Mouse (Mus musculus) heart, embryonic 13.5 days (tissue): ENCODE measurements around the gene Acox2. TPM values are rescaled to one million over a fixed set of nuclear protein-coding genes. Genes with fewer than 3 reads are reported as not detected.
A peak's percentile ranks its signal among the peaks of the same experiment; 100 is the strongest.
"Not testable (repeated sequence)": the region's sequence is repeated elsewhere in the genome, so short reads cannot be mapped to it uniquely, and the experiment has no call there.

Source experiments
- ATAC-seq: fragments of 200-750 bp; cut with Nextera tagmentation; 2 replicates; pipeline ENCODE4 v1.8.0; 2017; ENCODE audit warnings: moderate TSS enrichment; ENCODE audit not compliant: insufficient number of reproducible peaks, low FRiP score, low TSS enrichment; ENCODE audit errors: extremely low read depth
- H3K27ac ChIP-seq: fragments of 300-500 bp; sonication (generic); replicated peaks from 2 replicates; pipeline ENCODE4 v1.5.1; 2015; ENCODE audit warnings: moderate library complexity, mild to moderate bottlenecking, inconsistent platforms
- H3K27me3 ChIP-seq: fragments of 300-500 bp; sonication (generic); replicated peaks from 2 replicates; pipeline ENCODE4 v1.6.1; 2015; ENCODE audit warnings: mild to moderate bottlenecking, inconsistent platforms
- H3K36me3 ChIP-seq: fragments of 300-500 bp; sonication (generic); 2 replicates; pipeline ENCODE4 v1.6.1; 2015; ENCODE audit warnings: mild to moderate bottlenecking, inconsistent platforms
- H3K4me1 ChIP-seq: fragments of 300-500 bp; sonication (generic); 2 replicates; pipeline ENCODE4 v1.6.1; 2015; ENCODE audit warnings: inconsistent platforms
- H3K4me2 ChIP-seq: fragments of 300-500 bp; sonication (generic); 2 replicates; pipeline ENCODE4 v1.6.1; 2015; ENCODE audit warnings: inconsistent platforms, mild to moderate bottlenecking, moderate library complexity
- H3K4me3 ChIP-seq: fragments of 300-500 bp; sonication (generic); 2 replicates; pipeline ENCODE4 v1.5.1; 2015; ENCODE audit warnings: moderate library complexity, mild to moderate bottlenecking, inconsistent platforms
- H3K9ac ChIP-seq: fragments of 300-500 bp; sonication (generic); 2 replicates; pipeline ENCODE4 v1.6.1; 2015; ENCODE audit warnings: inconsistent platforms, mild to moderate bottlenecking, moderate library complexity
- H3K9me3 ChIP-seq: fragments of 300-500 bp; sonication (generic); 2 replicates; pipeline ENCODE4 v1.6.1; 2016; ENCODE audit warnings: inconsistent platforms
- WGBS: fragments of 180-500 bp; shearing (Covaris S2); methylation state at CpG from one replicate; pipeline ENCODE4 v1.1.7; 2015; ENCODE audit warnings: mixed read lengths; 5-methylcytosine and 5-hydroxymethylcytosine counted together
- polyA plus RNA-seq: library from polyadenylated mRNA; unstranded; fragments of >200 nt; fragmentation: Nextera tagmentation; extraction: Ambion mirVana; gene quantifications from 2 replicates; pipeline ENCODE4 v1.2.1, GENCODE M21; 2015

Gene Acox2
- polyA plus RNA-seq: 0.11 and 0.64 TPM in 2 replicates

DNA sequence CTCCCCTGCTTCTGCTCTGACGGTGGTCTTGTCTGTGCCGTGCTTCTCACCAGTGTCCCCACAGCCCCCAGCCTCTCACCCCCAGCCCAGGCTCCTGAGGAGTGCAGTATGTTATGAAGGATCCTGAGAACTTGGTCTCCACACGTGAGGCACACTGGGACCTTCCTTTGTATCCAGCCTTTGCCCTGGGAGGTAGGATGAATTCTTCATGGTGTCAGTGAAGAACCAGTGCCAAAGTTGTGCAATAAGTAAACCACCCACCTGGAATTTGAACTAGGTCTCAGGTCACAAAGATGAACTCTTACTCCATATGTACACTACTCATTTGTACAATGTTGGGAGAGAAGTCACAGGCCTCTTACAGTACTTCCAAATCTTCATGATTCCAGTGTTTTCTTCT lies at the start of gene Acox2:
TSS of gene Acox2 (minus strand) at position 188 of the 400 bp plus-strand sequence.
- no peaks in the 10 kb centered on the region for H3K4me1 ChIP-seq
- no peak within 1 kb of the TSS for H3K27ac ChIP-seq
- no peaks in the 10 kb centered on the region for H3K36me3 ChIP-seq
- no peak within 1 kb of the TSS for H3K4me2 ChIP-seq
- no peaks in the 10 kb centered on the region for H3K9me3 ChIP-seq
- 67% methylated on average over 3 of the region's 3 CpGs for WGBS
- no peak within 1 kb of the TSS for H3K4me3 ChIP-seq
- no peak for ATAC-seq
- H3K9ac ChIP-seq: no peak within 1 kb of the TSS
- H3K27me3 ChIP-seq: 0 out of 2 replicates have a peak, but pooled peaks cover 3% of the 10 kb centered on the region

DNA sequence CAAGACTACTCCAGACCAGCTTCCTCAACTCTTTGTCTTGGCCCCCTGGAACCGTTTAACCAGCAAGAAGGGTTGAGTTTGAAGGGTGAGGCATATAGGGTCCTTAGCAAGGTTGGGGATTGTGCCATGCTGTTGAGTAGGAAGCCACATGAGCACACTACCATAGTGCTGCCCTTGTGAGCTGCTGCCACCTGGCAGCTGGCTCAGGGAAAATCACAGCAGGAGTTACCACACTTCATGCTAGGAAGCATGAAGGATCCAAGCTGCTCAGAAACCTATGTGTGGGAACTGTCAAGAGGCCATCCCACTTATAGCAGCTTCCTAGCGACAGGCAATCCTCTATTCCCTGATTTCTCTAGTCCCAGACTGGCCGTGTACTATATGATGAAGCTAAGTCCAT lies 49.5 kb upstream of the Acox2 start:
- Histone ChIP-seq H3K9me3 (no peaks in the 10 kb centered on the region), H3K27ac (no peak overlapping the region), H3K9ac (no peak overlapping the region), H3K27me3 (peaks cover 13% of the 10 kb centered on the region), H3K4me3 (no peak overlapping the region), H3K4me2 (no peak overlapping the region), H3K4me1 (peaks cover 21% of the 10 kb centered on the region), H3K36me3 (no peaks in the 10 kb centered on the region)
- WGBS: 54% methylated on average over 3 of the region's 3 CpGs
- no peak for ATAC-seq

DNA sequence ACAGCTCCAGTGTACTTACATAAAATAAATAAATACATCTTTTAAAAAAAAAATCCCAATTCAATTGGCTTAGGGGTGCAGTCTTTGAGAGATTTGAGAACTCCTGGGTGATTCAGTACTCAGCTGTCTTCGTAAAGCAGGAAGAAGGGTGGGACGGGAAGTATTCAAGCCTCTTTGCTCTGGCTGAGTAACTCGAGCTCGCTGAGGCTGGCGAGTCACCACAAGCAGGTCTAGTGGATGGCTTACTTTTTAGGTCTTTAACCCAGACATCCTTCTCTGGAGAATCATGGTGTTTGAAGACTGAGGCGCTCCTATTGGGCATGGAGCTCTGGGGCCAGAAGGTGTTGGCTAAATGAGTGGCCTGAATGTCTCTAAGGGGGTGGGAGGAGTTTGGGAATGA lies 47.7 kb upstream of the Acox2 start:
- 67% methylated on average over 6 of the region's 6 CpGs for WGBS
- Histone ChIP-seq H3K9ac (no peak overlapping the region), H3K27me3 (peaks cover 13% of the 10 kb centered on the region), H3K36me3 (no peaks in the 10 kb centered on the region), H3K4me2 (no peak overlapping the region), H3K27ac (no peak overlapping the region), H3K9me3 (no peaks in the 10 kb centered on the region), H3K4me3 (no peak overlapping the region), H3K4me1 (peaks cover 28% of the 10 kb centered on the region)
- ATAC-seq: no peak

DNA sequence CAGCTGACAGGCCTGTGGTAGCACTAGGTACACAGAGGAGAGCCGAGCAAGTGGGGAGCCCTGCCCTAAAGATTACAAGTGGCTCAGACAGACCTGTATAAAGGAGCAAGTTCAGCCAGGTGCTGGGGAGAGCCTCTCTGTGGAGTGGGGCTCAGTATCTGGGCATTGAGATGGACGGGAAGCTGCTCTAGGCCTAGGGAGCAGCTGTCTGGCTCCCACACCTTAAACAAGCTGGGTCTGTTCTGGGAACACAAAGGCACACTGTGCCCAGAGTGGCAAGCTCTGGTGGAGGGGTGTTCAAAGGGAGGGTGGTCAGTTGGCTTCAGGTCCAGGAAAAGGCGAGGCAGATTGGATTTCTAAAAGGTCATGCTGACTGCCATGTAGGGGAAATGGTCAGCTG lies 45.9 kb upstream of the Acox2 start:
- no peak overlapping the region for H3K4me2 ChIP-seq
- no peak overlapping the region for H3K9ac ChIP-seq
- H3K9me3 ChIP-seq: no peaks in the 10 kb centered on the region
- H3K36me3 ChIP-seq: no peaks in the 10 kb centered on the region
- no peak for ATAC-seq
- 0 out of 2 replicates have a peak overlapping the region, but pooled peaks have one; percentile 9 for H3K27ac ChIP-seq
- peaks cover 23% of the 10 kb centered on the region for H3K4me1 ChIP-seq
- H3K4me3 ChIP-seq: no peak overlapping the region
- WGBS: 54% methylated on average over 3 of the region's 3 CpGs
- peaks cover 8% of the 10 kb centered on the region for H3K27me3 ChIP-seq

DNA sequence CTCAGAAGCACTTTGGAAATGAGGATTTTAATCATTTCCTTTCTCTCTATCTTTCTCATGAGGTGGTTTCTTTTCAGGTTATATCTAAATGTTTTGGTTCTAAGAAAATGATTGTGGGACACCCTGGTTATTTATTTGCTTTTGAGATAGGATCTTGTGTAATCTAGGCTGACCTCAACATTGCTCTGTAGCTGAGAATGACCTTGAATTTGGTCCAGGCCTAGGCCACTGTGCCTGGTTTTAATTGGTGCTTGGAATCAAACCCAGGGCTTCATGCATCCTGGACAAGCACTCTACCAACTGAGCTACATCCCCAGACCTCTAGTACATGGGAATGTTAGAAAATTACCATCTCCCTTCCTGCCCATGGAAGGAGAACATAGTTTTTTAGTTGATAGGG lies 44.9 kb upstream of the Acox2 start:
- no peaks in the 10 kb centered on the region for H3K9me3 ChIP-seq
- no peak overlapping the region for H3K9ac ChIP-seq
- H3K4me1 ChIP-seq: peaks cover 13% of the 10 kb centered on the region
- H3K27ac ChIP-seq: no peak overlapping the region
- no peak overlapping the region for H3K4me3 ChIP-seq
- no peak for ATAC-seq
- no peak overlapping the region for H3K4me2 ChIP-seq
- peaks cover 14% of the 10 kb centered on the region for H3K27me3 ChIP-seq
- H3K36me3 ChIP-seq: no peaks in the 10 kb centered on the region

DNA sequence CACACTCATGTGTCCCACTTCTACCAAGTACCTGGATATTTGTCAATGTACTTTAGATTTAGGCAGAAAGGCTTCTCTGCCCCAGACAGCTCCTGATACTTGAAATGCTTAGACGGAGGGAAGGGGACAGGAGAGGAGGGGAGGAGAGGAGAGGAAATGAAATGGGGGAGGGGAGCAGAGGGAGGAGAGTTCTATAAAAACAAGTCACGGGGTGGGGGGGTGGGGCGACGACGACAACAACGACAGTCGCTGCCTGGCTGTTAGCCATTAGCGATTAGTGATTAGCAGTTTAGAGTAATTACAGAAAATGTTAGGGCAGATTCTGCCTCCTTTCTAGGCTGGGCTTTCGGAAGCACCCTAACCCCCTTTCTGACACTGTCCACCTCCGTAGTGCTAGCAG lies 43.5 kb upstream of the Acox2 start:
- Histone ChIP-seq H3K36me3 (no peaks in the 10 kb centered on the region), H3K4me3 (no peak overlapping the region), H3K4me2 (peak overlapping the region; percentile 24), H3K27ac (no peak overlapping the region), H3K9me3 (no peaks in the 10 kb centered on the region), H3K27me3 (peaks cover 7% of the 10 kb centered on the region), H3K9ac (no peak overlapping the region), H3K4me1 (0 out of 2 replicates have a peak, but pooled peaks cover 7% of the 10 kb centered on the region)
- 13% methylated on average over 9 of the region's 10 CpGs for WGBS
- ATAC-seq: no peak

DNA sequence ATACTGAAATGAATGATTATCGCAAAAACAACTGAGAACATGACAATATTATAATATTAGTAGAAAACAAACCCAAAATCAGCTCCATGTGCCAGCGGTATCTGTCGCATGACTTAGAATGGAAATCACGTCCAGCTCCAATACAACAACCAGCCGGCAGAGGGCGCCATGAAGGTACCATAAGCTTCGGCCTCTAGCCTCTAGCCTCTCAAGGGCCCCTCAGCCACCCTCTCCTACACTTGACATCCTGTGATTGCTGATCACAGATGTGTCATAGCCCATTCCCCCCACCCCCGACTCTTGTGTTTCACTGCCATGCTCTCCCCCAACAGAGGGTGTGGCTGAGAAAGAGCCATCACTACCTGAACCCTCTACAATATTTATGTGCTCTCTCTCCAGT lies 41.1 kb upstream of the Acox2 start:
- H3K9ac ChIP-seq: no peak overlapping the region
- WGBS: 22% methylated on average over 8 of the region's 8 CpGs
- H3K4me2 ChIP-seq: no peak overlapping the region
- no peak for ATAC-seq
- H3K4me3 ChIP-seq: no peak overlapping the region
- H3K36me3 ChIP-seq: no peaks in the 10 kb centered on the region
- H3K9me3 ChIP-seq: no peaks in the 10 kb centered on the region
- 0 out of 2 replicates have a peak, but pooled peaks cover 7% of the 10 kb centered on the region for H3K4me1 ChIP-seq
- no peak overlapping the region for H3K27ac ChIP-seq
- H3K27me3 ChIP-seq: peaks cover 7% of the 10 kb centered on the region

DNA sequence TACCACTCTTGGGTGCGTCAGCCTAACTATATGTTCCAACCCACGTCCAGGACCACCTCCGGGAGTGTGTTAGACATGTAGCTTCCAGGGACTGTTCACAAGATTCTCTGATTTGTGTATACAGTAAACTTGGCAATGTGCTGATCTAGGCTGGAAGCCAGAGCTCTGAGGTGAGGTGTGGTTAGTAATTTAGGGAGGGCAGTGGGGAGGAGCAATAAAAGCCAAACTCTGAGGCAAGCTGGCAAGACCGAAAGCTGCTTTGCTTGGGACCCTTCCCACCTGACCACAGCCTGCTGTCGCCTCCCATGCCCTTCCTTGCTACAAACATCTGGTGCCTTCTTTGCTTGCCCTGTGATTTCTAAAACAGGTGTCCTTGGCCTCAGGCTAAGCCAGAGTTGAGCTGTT lies 38.7 kb upstream of the Acox2 start:
- no peak for ATAC-seq
- WGBS: 70% methylated on average over 5 of the region's 5 CpGs
- no peak overlapping the region for H3K4me2 ChIP-seq

DNA sequence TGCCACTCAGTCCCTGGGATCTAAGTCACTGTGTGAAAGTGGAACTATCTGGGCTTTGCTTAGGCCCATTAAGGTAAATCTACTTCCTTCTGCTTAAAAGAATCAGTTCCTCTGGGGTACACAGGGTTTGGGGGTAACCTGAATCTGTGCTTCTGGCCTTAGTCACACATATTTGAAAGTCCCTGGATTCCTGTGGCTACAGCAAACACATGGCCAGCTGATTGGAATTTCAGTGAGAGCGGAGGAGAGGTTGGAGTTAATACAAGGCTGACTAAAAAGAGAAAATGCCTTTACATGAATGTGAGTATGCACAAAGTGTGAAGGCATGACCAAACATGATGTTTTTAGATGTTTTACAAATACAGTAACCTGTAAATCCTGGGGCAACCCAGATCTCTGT lies 35.1 kb upstream of the Acox2 start:
- 57% methylated on average over 1 of the region's 1 CpGs for WGBS

More for the DNA sequence above, 38.7 kb upstream of the Acox2 start:
- Histone ChIP-seq H3K9ac (no peak overlapping the region), H3K27ac (no peak overlapping the region), H3K36me3 (no peaks in the 10 kb centered on the region), H3K4me3 (no peak overlapping the region), H3K4me1 (peaks cover 6% of the 10 kb centered on the region; the same call in 1 of the 2 replicates), H3K9me3 (no peaks in the 10 kb centered on the region), H3K27me3 (peaks cover 7% of the 10 kb centered on the region)

DNA sequence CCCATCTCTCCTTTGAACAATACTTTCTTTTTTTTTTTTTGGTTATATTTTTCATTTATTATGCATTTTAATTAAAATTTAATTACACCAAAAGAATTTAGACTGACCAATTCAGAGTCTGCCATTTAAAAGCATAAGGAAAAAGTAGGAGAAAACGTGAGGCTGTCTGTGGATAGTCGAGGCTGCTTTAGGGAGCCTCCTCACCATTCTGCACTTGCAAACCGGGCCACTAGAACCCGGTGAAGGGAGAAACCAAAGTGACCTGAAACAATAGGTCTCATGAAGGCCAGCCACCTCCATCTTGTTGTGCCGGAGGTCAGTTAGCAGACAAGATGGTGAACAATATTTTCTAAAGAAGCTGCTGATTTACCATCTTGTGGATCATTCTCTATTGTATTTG lies 27.4 kb upstream of the Acox2 start:
- not testable (repeated sequence) for H3K27me3 ChIP-seq, H3K9ac ChIP-seq, H3K36me3 ChIP-seq, H3K27ac ChIP-seq, H3K9me3 ChIP-seq, H3K4me3 ChIP-seq, H3K4me2 ChIP-seq
- WGBS: 76% methylated on average over 5 of the region's 5 CpGs
- ATAC-seq: peak; percentile 66
- H3K4me1 ChIP-seq: peaks cover 10% of the 10 kb centered on the region

More for the DNA sequence above, 35.1 kb upstream of the Acox2 start:
- H3K9ac ChIP-seq: no peak overlapping the region
- no peak for ATAC-seq
- H3K36me3 ChIP-seq: no peaks in the 10 kb centered on the region
- H3K27ac ChIP-seq: no peak overlapping the region
- H3K9me3 ChIP-seq: peaks cover 10% of the 10 kb centered on the region; the same call in 1 of the 2 replicates
- H3K4me1 ChIP-seq: no peaks in the 10 kb centered on the region; the same call in 1 of the 2 replicates
- no peak overlapping the region for H3K4me3 ChIP-seq
- peaks cover 3% of the 10 kb centered on the region for H3K27me3 ChIP-seq
- no peak overlapping the region for H3K4me2 ChIP-seq

DNA sequence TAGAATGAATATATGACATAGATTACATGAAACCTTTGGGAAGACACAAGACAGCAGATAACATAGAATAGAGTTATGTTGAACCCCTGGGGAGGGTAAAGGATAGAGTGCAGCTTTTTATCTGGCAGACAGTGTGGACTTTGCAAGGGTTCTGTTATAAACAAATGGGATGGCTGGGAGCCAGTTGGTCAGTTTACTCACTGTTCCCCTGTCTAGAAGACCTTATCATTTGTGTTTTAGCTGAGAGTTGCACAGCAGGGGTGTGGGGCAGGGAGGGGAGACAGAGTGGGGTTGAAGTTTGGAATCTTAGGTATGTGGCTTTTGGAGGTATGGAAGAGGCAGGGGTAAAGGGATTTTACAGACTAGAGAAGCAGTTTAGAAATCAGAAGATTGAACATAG lies 24.6 kb upstream of the Acox2 start:
- Histone ChIP-seq H3K9ac (no peak overlapping the region), H3K36me3 (no peaks in the 10 kb centered on the region), H3K27me3 (no peaks in the 10 kb centered on the region), H3K9me3 (no peaks in the 10 kb centered on the region), H3K27ac (no peak overlapping the region), H3K4me1 (peaks cover 10% of the 10 kb centered on the region), H3K4me3 (no peak overlapping the region), H3K4me2 (no peak overlapping the region)
- ATAC-seq: no peak

DNA sequence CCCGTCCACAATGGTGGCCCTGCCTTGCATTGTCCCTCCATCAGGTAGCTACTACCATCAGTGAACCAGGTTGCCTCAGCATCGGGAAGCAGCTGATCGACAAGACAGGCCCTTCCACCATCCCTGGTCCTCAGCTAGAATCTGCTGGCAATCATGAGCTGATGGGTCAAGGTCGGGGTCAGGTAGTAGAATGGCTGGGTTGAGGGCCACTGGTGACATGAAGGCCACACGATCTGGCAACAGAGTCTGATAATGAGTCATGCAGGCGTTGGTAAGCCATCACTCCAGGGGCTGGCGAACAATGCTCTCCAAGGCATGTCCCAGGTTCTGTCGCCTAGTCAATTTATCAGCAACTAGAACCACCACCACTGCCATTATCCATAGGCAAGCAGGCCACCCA lies 12.1 kb upstream of the Acox2 start:
- H3K9ac ChIP-seq: not testable (repeated sequence)
- WGBS: 72% methylated on average over 8 of the region's 8 CpGs

More for the DNA sequence above, 12.1 kb upstream of the Acox2 start:
- not testable (repeated sequence) for H3K9me3 ChIP-seq, H3K4me2 ChIP-seq, ATAC-seq, H3K4me3 ChIP-seq, H3K4me1 ChIP-seq, H3K36me3 ChIP-seq, H3K27me3 ChIP-seq, H3K27ac ChIP-seq
